Mouse (Mus musculus) mouse embryonic stem cell (cell line): ENCODE measurements around the gene Cnp.

ENCODE experiments used
- in situ Hi-C, 2 experiments: fragments of 300-500 bp; cut with MboI; formaldehyde crosslinking; loops; 1 replicate in 1 of 2; 3 replicates in 1 of 2; pipeline ENCODE4 v1.14.3; 2019 to 2020; ENCODE audit warnings: low sequenced_read_pairs in 2 of 2, low pct_unique_long_range_greater_than_20kb in 1 of 2, mixed read lengths in 1 of 2; ENCODE audit not compliant: unreplicated experiment in 1 of 2

Cnp gene

DNA sequence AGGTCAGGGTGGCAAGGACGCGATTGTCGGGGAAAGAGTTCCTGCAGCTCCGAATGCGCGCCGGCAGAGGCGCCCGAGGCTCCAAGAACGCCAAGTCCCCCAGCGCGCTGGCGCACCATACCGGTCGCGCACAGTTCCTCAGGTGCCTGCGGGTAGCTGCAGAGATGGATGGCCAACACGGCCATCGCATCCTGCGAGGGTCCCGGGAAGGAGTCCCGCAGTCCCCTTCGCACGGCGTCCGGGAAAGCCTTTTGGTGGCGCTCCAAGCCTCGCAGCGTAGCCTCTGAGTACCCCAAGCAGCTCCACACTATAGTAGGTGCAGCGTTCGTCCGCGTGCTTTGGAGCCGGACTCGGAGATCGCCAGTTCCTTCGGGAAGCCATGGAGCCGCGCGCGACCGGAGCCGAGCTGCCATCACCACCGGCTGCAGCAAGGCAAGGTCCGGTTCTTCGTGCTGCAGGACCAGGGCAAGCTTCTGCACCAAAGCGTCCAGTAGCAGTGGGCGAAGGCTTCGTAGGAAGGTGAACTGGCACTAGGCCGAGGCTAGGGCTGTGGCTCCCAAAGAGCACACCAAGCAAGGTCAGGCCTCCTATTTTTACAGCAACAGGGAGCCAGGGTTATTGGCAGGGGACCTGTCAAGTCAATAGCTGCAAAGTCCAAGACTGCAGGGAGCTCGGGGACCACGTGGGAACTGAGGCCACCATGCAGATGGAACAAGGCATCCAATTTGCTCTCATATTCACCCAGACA, 65.6 kb downstream of the Cnp start:
- in situ Hi-C loops, result no loop called here
